Mouse (Mus musculus): ENCODE results near the gene Gjb4. TPM values are rescaled to one million over a fixed set of nuclear protein-coding genes. Genes with fewer than 3 reads are reported as not detected.

The Gjb4 gene
- total RNA-seq, 2 experiments from 2014 or later = not detected

GRCm38 (mm10) chr4:127306915-127307314, 47.0 kb downstream of the Gjb4 start:
- no peak for DNase-seq

DNA sequence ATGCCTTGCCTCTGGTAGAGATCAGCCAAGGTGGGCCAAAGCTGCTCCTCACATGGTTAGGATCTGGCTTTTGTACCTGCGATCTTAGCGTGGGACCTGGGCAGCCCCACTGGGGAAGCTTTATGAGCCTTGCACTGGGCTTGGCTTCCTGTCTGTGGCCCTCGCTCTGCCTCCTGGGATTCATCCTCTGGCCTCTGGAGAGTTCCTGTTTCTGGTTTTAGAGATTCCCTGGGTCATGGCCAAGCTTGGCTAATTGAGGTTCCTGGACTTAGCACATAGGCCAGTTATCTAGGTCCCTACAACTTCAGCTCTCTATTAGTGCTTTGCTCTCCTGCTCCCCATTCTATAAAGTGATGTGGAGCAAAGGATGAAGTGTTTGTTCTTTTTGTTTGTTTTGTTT, 50.1 kb downstream of the Gjb4 start:
- DNase-seq = no peak

Other genes starting within 250 kb of the Gjb4 start
- 1 to 10 TPM in 1 of 2 experiments, under 1 TPM in 1; 0.74 to 1.3 TPM for gene Tmem35b, start 230.4 kb downstream of the Gjb4 start, total RNA-seq (2021)
- under 1 TPM in 1 of 2 experiments, not detected in 1; 0.08 TPM for gene Dlgap3, start 184.9 kb downstream of the Gjb4 start, total RNA-seq (2021)
- 10 to 100 TPM; 32.7 to 33.4 TPM for gene Smim12, start 110.3 kb downstream of the Gjb4 start, total RNA-seq (2021)
- gene Gja4, start 40.0 kb downstream of the Gjb4 start, total RNA-seq (2021) = 1 to 10 TPM; 4.1 to 6.7 TPM
- not detected for gene Gjb3, start 23.2 kb downstream of the Gjb4 start, total RNA-seq (2021)
- gene Gjb5, start 4.1 kb upstream of the Gjb4 start, total RNA-seq (2021) = under 1 TPM in 1 of 2 experiments, not detected in 1; 0.16 TPM

Data from gastrocnemius, postnatal 25 days (tissue).